Mouse (Mus musculus) liver, postnatal 0 days (tissue): ENCODE data around the gene Bysl. TPM values are rescaled to one million over a fixed set of nuclear protein-coding genes. Genes with fewer than 3 reads are reported as not detected.

Source experiments
- ATAC-seq: fragments of 200-750 bp; cut with Nextera tagmentation; 2 replicates; pipeline ENCODE4 v1.8.0; 2017; ENCODE audit warnings: mild to moderate bottlenecking, moderate library complexity
- DNase-seq: peaks from one replicate; pipeline ENCODE4 v3.0.0-alpha.2; 2016
- H3K27ac ChIP-seq: fragments of 300-500 bp; sonication (generic); 2 replicates; pipeline ENCODE4 v1.5.1; 2014; ENCODE audit warnings: antibody characterized with exemption, moderate library complexity, mild to moderate bottlenecking, low read depth
- H3K27me3 ChIP-seq: fragments of 300-500 bp; sonication (generic); 2 replicates; pipeline ENCODE4 v1.6.1; 2014; ENCODE audit warnings: low read length, control low read depth, mixed read lengths; ENCODE audit not compliant: insufficient read depth
- H3K36me3 ChIP-seq: fragments of 300-500 bp; sonication (generic); replicated peaks from 2 replicates; pipeline ENCODE4 v1.6.1; 2014; ENCODE audit warnings: mild to moderate bottlenecking, control low read depth, low read length, moderate library complexity, mixed read lengths; ENCODE audit not compliant: insufficient read depth
- H3K4me1 ChIP-seq: fragments of 300-500 bp; sonication (generic); 2 replicates; pipeline ENCODE4 v1.6.1; 2014; ENCODE audit warnings: antibody characterized with exemption, mild to moderate bottlenecking, control low read depth; ENCODE audit not compliant: insufficient read depth
- H3K4me2 ChIP-seq: fragments of 300-500 bp; sonication (generic); 2 replicates; pipeline ENCODE4 v1.6.1; 2014; ENCODE audit warnings: low read depth, mild to moderate bottlenecking, low read length, moderate library complexity, mixed read lengths
- H3K4me3 ChIP-seq: fragments of 300-500 bp; sonication (generic); 2 replicates; pipeline ENCODE4 v1.5.1; 2014; ENCODE audit warnings: low read depth, low read length
- H3K9ac ChIP-seq: fragments of 300-500 bp; sonication (generic); replicated peaks from 2 replicates; pipeline ENCODE4 v1.6.1; 2014; ENCODE audit warnings: mild to moderate bottlenecking, moderate library complexity
- H3K9me3 ChIP-seq: fragments of 300-500 bp; sonication (generic); 2 replicates; pipeline ENCODE4 v1.6.1; 2016; ENCODE audit warnings: mild to moderate bottlenecking, control low read depth, low read length, mixed read lengths
- CTCF ChIP-seq: sonication (generic); IDR thresholded peaks from 2 replicates; pipeline ENCODE4 v1.5.1; 2016; ENCODE audit warnings: antibody characterized with exemption, low read depth
- EP300 ChIP-seq: IDR thresholded peaks from 2 replicates; pipeline ENCODE4 v1.6.1; 2016; ENCODE audit warnings: antibody characterized with exemption, low read depth, mild to moderate bottlenecking
- WGBS: fragments of 180-500 bp; shearing (Covaris S2); extraction: QIAGEN DNeasy Blood & Tissue Kit; methylation state at CpG from one replicate; pipeline ENCODE4 v1.1.7; 2014; ENCODE audit not compliant: insufficient replicate concordance; 5-methylcytosine and 5-hydroxymethylcytosine counted together
- polyA plus RNA-seq: library from polyadenylated mRNA; unstranded; fragments of >200 nt; fragmentation: Nextera tagmentation; extraction: Ambion mirVana; gene quantifications from 2 replicates; pipeline ENCODE4 v1.2.1, GENCODE M21; 2015

Bysl gene
- polyA plus RNA-seq, 1 experiment from 2014 or later: 10.6 TPM

DNA sequence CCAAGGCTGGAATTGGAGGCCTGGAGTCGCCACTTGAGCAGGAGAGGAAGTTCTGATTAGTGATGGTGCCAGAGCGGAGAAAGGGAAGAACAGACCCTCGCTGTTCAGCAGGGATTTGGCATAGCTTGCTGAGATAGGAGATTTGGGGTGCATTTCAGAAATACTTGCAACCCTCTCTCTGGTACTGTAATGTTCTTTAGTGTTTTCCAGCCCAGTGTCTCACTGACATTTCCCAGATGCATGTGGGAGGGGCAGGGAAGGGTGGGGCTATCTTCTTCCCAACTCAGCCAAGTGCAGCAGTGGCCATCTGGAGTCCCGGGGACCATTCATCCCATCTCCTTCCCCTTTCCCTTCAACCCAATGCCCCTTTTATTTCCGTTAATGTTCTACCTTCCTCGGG is 51.6 kb downstream of the Bysl start:
- H3K9ac ChIP-seq: no peak overlapping the region
- H3K9me3 ChIP-seq: no peaks in the 10 kb centered on the region
- H3K4me2 ChIP-seq: no peak overlapping the region
- H3K27ac ChIP-seq: no peak overlapping the region
- H3K27me3 ChIP-seq: no peaks in the 10 kb centered on the region
- DNase-seq: no peak
- 76% methylated on average over 6 of the region's 6 CpGs for WGBS
- H3K4me1 ChIP-seq: peaks cover 8% of the 10 kb centered on the region
- peaks cover 3% of the 10 kb centered on the region for H3K36me3 ChIP-seq
- ATAC-seq: no peak
- no peak overlapping the region for H3K4me3 ChIP-seq
- TF ChIP-seq EP300 (no peak), CTCF (no peak)

DNA sequence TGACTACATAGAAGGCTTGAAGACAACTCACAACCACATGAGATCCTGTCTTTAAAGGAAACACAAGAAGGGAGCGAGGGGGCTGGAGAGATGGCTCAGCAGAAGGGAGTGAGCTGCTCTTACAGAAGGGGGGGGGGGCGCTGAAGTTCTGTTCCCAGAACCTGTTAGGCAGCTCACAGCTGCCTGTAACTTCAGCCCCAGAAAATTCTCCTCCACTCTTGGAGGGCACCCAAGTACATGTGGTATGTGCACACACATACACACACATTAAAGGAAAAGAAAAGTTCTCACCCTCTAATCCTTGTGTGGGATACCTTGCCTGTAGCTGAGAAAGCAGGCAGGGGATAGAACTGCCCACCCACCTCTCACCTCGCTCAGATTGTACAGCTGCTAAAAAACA is 54.1 kb downstream of the Bysl start:
- DNase-seq: no peak
- Histone ChIP-seq H3K4me2 (no peak overlapping the region), H3K36me3 (peaks cover 3% of the 10 kb centered on the region), H3K9ac (no peak overlapping the region), H3K9me3 (no peaks in the 10 kb centered on the region), H3K4me1 (peaks cover 4% of the 10 kb centered on the region; the same call in 1 of the 2 replicates), H3K27ac (peak overlapping the region; percentile 51; the same call in 1 of the 2 replicates), H3K27me3 (no peaks in the 10 kb centered on the region), H3K4me3 (no peak overlapping the region)
- ATAC-seq: no peak
- TF ChIP-seq CTCF (no peak), EP300 (no peak)
- 67% methylated on average over 3 of the region's 3 CpGs for WGBS

DNA sequence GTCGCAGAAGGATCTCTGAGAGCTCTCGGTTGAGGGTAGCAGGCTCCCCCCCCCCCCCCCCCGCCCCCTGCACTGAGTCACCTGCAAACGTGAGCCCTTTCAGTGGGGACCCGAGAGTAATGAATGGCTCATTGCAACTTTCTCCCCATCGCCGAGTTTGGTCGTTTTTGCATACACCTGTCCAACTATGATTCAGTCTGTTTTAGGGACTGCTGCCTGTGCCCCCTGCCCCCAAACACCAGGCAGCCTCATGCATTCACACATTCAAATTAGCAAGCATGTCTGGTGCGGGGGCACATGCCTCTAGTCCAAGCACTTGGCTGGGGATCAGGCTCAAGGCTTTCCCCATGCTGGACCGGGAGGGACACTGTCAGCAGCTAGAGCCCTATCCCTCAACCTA is 56.7 kb downstream of the Bysl start:
- WGBS: 72% methylated on average over 10 of the region's 10 CpGs
- Histone ChIP-seq H3K36me3 (peaks cover 3% of the 10 kb centered on the region), H3K4me1 (peaks cover 12% of the 10 kb centered on the region), H3K27me3 (no peaks in the 10 kb centered on the region), H3K4me2 (no peak overlapping the region), H3K4me3 (no peak overlapping the region), H3K9me3 (no peaks in the 10 kb centered on the region), H3K9ac (no peak overlapping the region), H3K27ac (no peak overlapping the region)
- DNase-seq (no peak), ATAC-seq (no peak)
- TF ChIP-seq EP300: no peak
- no peak for TF ChIP-seq CTCF

DNA sequence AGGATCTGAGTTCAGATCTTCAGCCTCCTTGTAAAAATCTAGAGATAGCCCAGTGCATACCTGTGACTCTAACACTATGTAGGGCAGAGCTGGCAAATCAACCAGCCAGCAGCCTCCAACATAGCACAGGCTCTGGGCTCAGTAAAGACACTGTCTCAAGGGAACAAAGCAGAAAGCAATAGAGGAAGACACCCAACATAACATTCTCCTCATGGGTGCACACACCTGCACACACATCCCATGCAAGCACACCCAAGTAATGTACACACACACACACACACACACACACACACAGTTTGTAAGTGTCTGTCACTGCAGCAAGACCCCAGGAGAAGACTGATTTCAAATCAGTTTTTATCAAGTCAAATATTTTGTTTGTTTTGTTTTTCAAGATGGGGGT is 58.3 kb downstream of the Bysl start:
- Histone ChIP-seq H3K9me3 (no peaks in the 10 kb centered on the region), H3K27ac (no peak overlapping the region), H3K4me2 (no peak overlapping the region), H3K9ac (no peak overlapping the region), H3K27me3 (no peaks in the 10 kb centered on the region), H3K4me1 (peaks cover 8% of the 10 kb centered on the region), H3K36me3 (peaks cover 3% of the 10 kb centered on the region; the same call in 1 of the 2 replicates), H3K4me3 (no peak overlapping the region)
- peak; percentile 31; the same call in 1 of the 2 replicates for ATAC-seq
- no peak for DNase-seq
- TF ChIP-seq CTCF (no peak), EP300 (no peak)

DNA sequence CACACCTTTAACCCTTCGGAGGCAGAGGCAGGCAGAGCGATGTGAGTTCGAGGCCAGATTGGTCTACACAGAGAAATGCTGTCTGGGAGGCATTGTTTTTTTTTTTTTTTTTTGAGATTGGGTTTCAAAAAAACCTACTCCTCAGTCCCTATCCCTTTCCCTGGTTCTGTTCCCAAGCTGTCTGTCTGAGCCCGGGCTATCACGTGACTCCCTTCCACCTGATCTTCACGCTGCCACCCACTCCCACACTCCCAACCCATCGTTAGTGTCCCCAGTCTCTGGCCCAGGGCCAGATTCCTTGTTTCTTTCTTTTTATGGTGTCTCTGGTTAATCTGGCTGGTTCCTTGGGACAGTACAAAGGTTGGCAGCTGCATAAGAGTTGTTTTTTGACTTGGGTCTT is 60.2 kb downstream of the Bysl start:
- no peak overlapping the region for H3K4me3 ChIP-seq
- H3K4me2 ChIP-seq: no peak overlapping the region
- 72% methylated on average over 7 of the region's 7 CpGs for WGBS
- no peak for TF ChIP-seq CTCF
- TF ChIP-seq EP300: no peak
- H3K27me3 ChIP-seq: no peaks in the 10 kb centered on the region
- no peak overlapping the region for H3K9ac ChIP-seq
- H3K27ac ChIP-seq: no peak overlapping the region
- ATAC-seq (no peak), DNase-seq (no peak)
- H3K4me1 ChIP-seq: peaks cover 8% of the 10 kb centered on the region
- no peaks in the 10 kb centered on the region for H3K36me3 ChIP-seq
- no peaks in the 10 kb centered on the region for H3K9me3 ChIP-seq

Other genes with a start within 250 kb of the Bysl start
- 46.6 and 47.5 TPM in 2 replicates for gene Mrps10, start 242.6 kb downstream of the Bysl start, polyA plus RNA-seq
- gene Guca1b, start 226.1 kb downstream of the Bysl start, polyA plus RNA-seq: 0.11 and 0.13 TPM in 2 replicates
- gene Guca1a, start 210.9 kb downstream of the Bysl start, polyA plus RNA-seq: 1.5 TPM in 2 replicates
- gene AI661453, start 174.9 kb downstream of the Bysl start, polyA plus RNA-seq: 1.0 and 1.6 TPM in 2 replicates
- 7.5 and 7.8 TPM in 2 replicates for gene 1700001C19Rik, start 174.1 kb downstream of the Bysl start, polyA plus RNA-seq
- gene Taf8, start 109.2 kb downstream of the Bysl start, polyA plus RNA-seq: 6.5 and 8.1 TPM in 2 replicates
- 249 and 250 TPM in 2 replicates for gene Ccnd3, start 106.4 kb downstream of the Bysl start, polyA plus RNA-seq
- 13.5 and 14.4 TPM in 2 replicates for gene Med20, start 90 bp upstream of the Bysl start, polyA plus RNA-seq
- gene Gm20517, start 97 bp upstream of the Bysl start, polyA plus RNA-seq: 0.79 and 0.82 TPM in 2 replicates
- 1.2 and 1.6 TPM in 2 replicates for gene Usp49, start 19.2 kb upstream of the Bysl start, polyA plus RNA-seq
- gene Tomm6, start 76.9 kb upstream of the Bysl start, polyA plus RNA-seq: 268 and 275 TPM in 2 replicates
- gene Frs3, start 77.5 kb upstream of the Bysl start, polyA plus RNA-seq: 0.96 and 2.1 TPM in 2 replicates
- 0.13 TPM in 1 of 2 replicates, not detected in the other for gene Gm21981, start 83.0 kb upstream of the Bysl start, polyA plus RNA-seq
- 0.25 TPM in 1 of 2 replicates, not detected in the other for gene Prickle4, start 83.2 kb upstream of the Bysl start, polyA plus RNA-seq
- gene Pgc, start 115.3 kb upstream of the Bysl start, polyA plus RNA-seq: 0.07 and 0.15 TPM in 2 replicates
- 5.8 and 7.1 TPM in 2 replicates for gene Tfeb, start 125.5 kb upstream of the Bysl start, polyA plus RNA-seq
- 0.82 TPM in 2 replicates for gene Mdfi, start 223.2 kb upstream of the Bysl start, polyA plus RNA-seq